In the genomic region with DNA sequence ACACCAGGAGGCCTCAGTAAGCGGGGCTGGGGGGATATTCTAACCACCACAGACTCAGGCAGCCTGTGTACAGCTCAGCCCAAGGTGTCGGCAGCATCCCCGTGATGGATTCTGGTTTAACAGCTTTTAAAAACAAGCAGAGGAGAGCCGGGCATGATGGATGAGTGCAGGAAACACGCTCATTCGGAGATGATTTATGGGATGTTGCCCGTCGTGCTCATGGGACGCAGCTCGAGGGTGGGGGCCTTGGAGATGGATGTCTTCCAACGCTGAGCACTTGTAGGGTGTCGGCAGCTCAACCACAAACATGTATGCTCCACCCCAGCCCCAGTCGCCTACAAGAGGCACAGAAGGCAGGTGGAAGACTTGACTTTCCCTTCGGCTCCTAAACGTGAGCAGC, we compare ENCODE assay signal across 23 mouse cellular contexts.
DNase-seq lines count a peak whose midpoint lies in the region; ATAC-seq lines count a peak whose summit lies in the region.
"Had no signal": no experiment of that assay in that cellular context is flagged by ENCODE, and none has a peak within 500 bp of the region (broad histone marks: within the 10 kb centered on the region; RNA-seq: fewer than 3 reads in every experiment).

No protein-coding gene starts in this region.

- WGBS in hindbrain, embryonic 13.5 days, result 62% methylated on average over 15 of the region's 15 CpGs
- whole genome bisulfite sequencing in hindbrain, embryonic 11.5 days, result 63% methylated on average over 15 of the region's 15 CpGs
- WGBS in hindbrain, embryonic 14.5 days, result 70% methylated on average over 15 of the region's 15 CpGs
- WGBS in neural tube, embryonic 12.5 days, result 61% methylated on average over 15 of the region's 15 CpGs
- WGBS in forebrain, embryonic 15.5 days, result 82% methylated on average over 15 of the region's 15 CpGs

- no peaks in the 10 kb centered on the region for H3K36me3 ChIP-seq in hindbrain, embryonic 13.5 days
- H3K36me3 ChIP-seq in hindbrain, embryonic 11.5 days (ENCODE audit: control insufficient read depth, insufficient read depth, low read length), result no peaks in the 10 kb centered on the region
- H3K36me3 ChIP-seq in hindbrain, embryonic 14.5 days (replicated peaks; ENCODE audit: control insufficient read depth, insufficient read depth), result no peaks in the 10 kb centered on the region
- H3K36me3 ChIP-seq in neural tube, embryonic 12.5 days, result no peaks in the 10 kb centered on the region
- no peaks in the 10 kb centered on the region for H3K36me3 ChIP-seq in forebrain, embryonic 15.5 days
- H3K36me3 ChIP-seq: heart, embryonic 15.5 days; midbrain, embryonic 13.5 days had no signal

- H3K9me3 ChIP-seq in hindbrain, embryonic 13.5 days, result no peaks in the 10 kb centered on the region
- H3K9me3 ChIP-seq in hindbrain, embryonic 11.5 days (ENCODE audit: control insufficient read depth, low read length), result no peaks in the 10 kb centered on the region
- no peaks in the 10 kb centered on the region for H3K9me3 ChIP-seq in hindbrain, embryonic 14.5 days (ENCODE audit: control insufficient read depth, low read length)
- H3K9me3 ChIP-seq in neural tube, embryonic 12.5 days, result no peaks in the 10 kb centered on the region
- no peaks in the 10 kb centered on the region for H3K9me3 ChIP-seq in forebrain, embryonic 15.5 days
- H3K9me3 ChIP-seq: heart, embryonic 15.5 days; midbrain, embryonic 13.5 days had no signal

- peaks cover 45% of the 10 kb centered on the region for H3K4me1 ChIP-seq in hindbrain, embryonic 13.5 days (replicated peaks)
- no peaks in the 10 kb centered on the region for H3K4me1 ChIP-seq in hindbrain, embryonic 11.5 days (replicated peaks; ENCODE audit: control insufficient read depth, insufficient read depth, low read length)
- H3K4me1 ChIP-seq in hindbrain, embryonic 14.5 days (replicated peaks; ENCODE audit: control insufficient read depth, insufficient read depth, low read length), result peaks cover 7% of the 10 kb centered on the region
- peaks cover 24% of the 10 kb centered on the region for H3K4me1 ChIP-seq in neural tube, embryonic 12.5 days
- H3K4me1 ChIP-seq in forebrain, embryonic 15.5 days, result peaks cover 4% of the 10 kb centered on the region; the same call in 1 of the 2 replicates
- H3K4me1 ChIP-seq: heart, embryonic 15.5 days had no signal

- H3K4me2 ChIP-seq in hindbrain, embryonic 13.5 days, result no peak overlapping the region
- H3K4me2 ChIP-seq in hindbrain, embryonic 11.5 days (replicated peaks; ENCODE audit: low read depth, low read length), result no peak overlapping the region
- H3K4me2 ChIP-seq in hindbrain, embryonic 14.5 days (replicated peaks), result no peak overlapping the region
- H3K4me2 ChIP-seq in neural tube, embryonic 12.5 days (replicated peaks), result no peak overlapping the region
- no peak overlapping the region for H3K4me2 ChIP-seq in forebrain, embryonic 15.5 days (replicated peaks)
- H3K4me2 ChIP-seq: heart, embryonic 15.5 days; midbrain, embryonic 13.5 days had no signal

- DNase-seq in hindbrain, embryonic 11.5 days (ENCODE audit: low spot score), result no peak
- peak; percentile 39 for DNase-seq in embryo, embryonic 10 days (ENCODE audit: low spot score)
- DNase-seq in hindbrain, embryonic 14.5 days (ENCODE audit: low spot score), result no peak
- no peak for DNase-seq in B cell, adult 2 months
- DNase-seq in thymus, postnatal 0 days (ENCODE audit: low spot score), result no peak
- DNase-seq: adrenal gland, postnatal 10 days; cerebellum, adult 11-12 months; cerebellum, postnatal 25 days; gastrocnemius, adult 2 months; heart, adult 18-20 months; kidney, adult 2 months; kidney, postnatal 14 days; layer of hippocampus, adult 9-11 months; lung, adult 2 months; right cerebral cortex, postnatal 25 days; thymus, postnatal 36 days had no signal

- no peak overlapping the region for H3K4me3 ChIP-seq in hindbrain, embryonic 13.5 days
- H3K4me3 ChIP-seq in hindbrain, embryonic 11.5 days (ENCODE audit: low read depth, low read length), result no peak overlapping the region
- no peak overlapping the region for H3K4me3 ChIP-seq in hindbrain, embryonic 14.5 days (replicated peaks; ENCODE audit: low read length)
- no peak overlapping the region for H3K4me3 ChIP-seq in neural tube, embryonic 12.5 days
- no peak overlapping the region for H3K4me3 ChIP-seq in forebrain, embryonic 15.5 days
- H3K4me3 ChIP-seq: gastrocnemius, adult 2 months; heart, embryonic 15.5 days; midbrain, embryonic 13.5 days had no signal

- H3K9ac ChIP-seq in hindbrain, embryonic 13.5 days, result no peak overlapping the region
- H3K9ac ChIP-seq in hindbrain, embryonic 11.5 days (ENCODE audit: low read depth, low read length), result no peak overlapping the region
- H3K9ac ChIP-seq in hindbrain, embryonic 14.5 days, result no peak overlapping the region
- no peak overlapping the region for H3K9ac ChIP-seq in neural tube, embryonic 12.5 days
- H3K9ac ChIP-seq in forebrain, embryonic 15.5 days (replicated peaks), result no peak overlapping the region
- H3K9ac ChIP-seq: heart, embryonic 15.5 days; midbrain, embryonic 13.5 days had no signal

- no peaks in the 10 kb centered on the region for H3K27me3 ChIP-seq in hindbrain, embryonic 13.5 days
- H3K27me3 ChIP-seq in hindbrain, embryonic 11.5 days (ENCODE audit: control insufficient read depth, insufficient read depth, low read length), result no peaks in the 10 kb centered on the region; the same call in 1 of the 2 replicates
- no peaks in the 10 kb centered on the region for H3K27me3 ChIP-seq in hindbrain, embryonic 14.5 days (ENCODE audit: control insufficient read depth, insufficient read depth, low read length)
- H3K27me3 ChIP-seq in neural tube, embryonic 12.5 days (replicated peaks), result no peaks in the 10 kb centered on the region; the same call in 1 of the 2 replicates
- H3K27me3 ChIP-seq in forebrain, embryonic 15.5 days, result no peaks in the 10 kb centered on the region
- H3K27me3 ChIP-seq: heart, embryonic 15.5 days; midbrain, embryonic 13.5 days had no signal

- H3K27ac ChIP-seq in hindbrain, embryonic 13.5 days, result peak overlapping the region; percentile 76
- no peak overlapping the region for H3K27ac ChIP-seq in hindbrain, embryonic 11.5 days (ENCODE audit: low read depth, low read length)
- peak overlapping the region; percentile 56; the same call in 1 of the 2 replicates for H3K27ac ChIP-seq in hindbrain, embryonic 14.5 days
- 0 out of 2 replicates have a peak overlapping the region, but pooled peaks have one; percentile 12 for H3K27ac ChIP-seq in neural tube, embryonic 12.5 days
- H3K27ac ChIP-seq in forebrain, embryonic 15.5 days (replicated peaks), result no peak overlapping the region
- H3K27ac ChIP-seq: gastrocnemius, adult 2 months; heart, embryonic 15.5 days; macrophage; midbrain, embryonic 13.5 days had no signal

- peak; percentile 46; the same call in 1 of the 2 replicates for ATAC-seq in hindbrain, embryonic 13.5 days (ENCODE audit: low FRiP score)
- no peak for ATAC-seq in hindbrain, embryonic 11.5 days (ENCODE audit: low FRiP score)
- ATAC-seq in hindbrain, embryonic 14.5 days (ENCODE audit: low FRiP score), result no peak
- ATAC-seq in neural tube, embryonic 12.5 days (ENCODE audit: low FRiP score, low read depth), result no peak
- no peak for ATAC-seq in forebrain, embryonic 15.5 days (replicated peaks)
- ATAC-seq: forebrain, embryonic 14.5 days; midbrain, embryonic 13.5 days had no signal

Comparison
In these comparisons a context has a peak if more than half of its experiments do, and no peak if none do; other contexts are left out.
1. H3K27ac ChIP-seq: peak in hindbrain, embryonic 13.5 days (single experiment), hindbrain, embryonic 14.5 days (single experiment) and neural tube, embryonic 12.5 days (single experiment); none in hindbrain, embryonic 11.5 days (single experiment) and forebrain, embryonic 15.5 days (single experiment).